ENCODE assay signal across 24 mouse cellular contexts in genomic region chr14:57791171-57791570, GRCm38 (mm10). TPM values are rescaled to one million over a fixed set of nuclear protein-coding genes. Genes with fewer than 3 reads are reported as not detected.
"Had no signal": no experiment of that assay in that cellular context is flagged by ENCODE, and none has a peak within 500 bp of the region (broad histone marks: within the 10 kb centered on the region; RNA-seq: fewer than 3 reads in every experiment).

No protein-coding gene starts in this region.

- H3K27ac ChIP-seq: kidney, embryonic 15.5 days; limb, embryonic 10.5 days; limb, embryonic 13.5 days; liver, embryonic 12.5 days; liver, embryonic 15.5 days; midbrain, embryonic 12.5 days had no signal

- H3K4me2 ChIP-seq: kidney, embryonic 15.5 days; limb, embryonic 13.5 days; liver, embryonic 12.5 days; liver, embryonic 15.5 days; midbrain, embryonic 12.5 days had no signal

- H3K9me3 ChIP-seq: kidney, embryonic 15.5 days; limb, embryonic 10.5 days; limb, embryonic 13.5 days; liver, embryonic 12.5 days; liver, embryonic 15.5 days; midbrain, embryonic 12.5 days had no signal

- H3K4me3 ChIP-seq: kidney, embryonic 15.5 days; limb, embryonic 10.5 days; limb, embryonic 13.5 days; liver, embryonic 12.5 days; liver, embryonic 15.5 days; midbrain, embryonic 12.5 days had no signal

- DNase-seq: kidney, adult 8-10 months; kidney, postnatal 10 days; kidney, postnatal 36 days; liver; lung, adult 2 months; lung, postnatal 14 days; lung, postnatal 4 days; thymus, adult 18-20 months; thymus, postnatal 25 days had no signal

- H3K36me3 ChIP-seq: kidney, embryonic 15.5 days; limb, embryonic 10.5 days; limb, embryonic 13.5 days; liver, embryonic 12.5 days; liver, embryonic 15.5 days; midbrain, embryonic 12.5 days had no signal

- H3K27me3 ChIP-seq: kidney, embryonic 15.5 days; limb, embryonic 13.5 days; liver, embryonic 12.5 days; liver, embryonic 15.5 days; midbrain, embryonic 12.5 days had no signal

- H3K4me1 ChIP-seq: kidney, embryonic 15.5 days; limb, embryonic 10.5 days; limb, embryonic 13.5 days; liver, embryonic 12.5 days; liver, embryonic 15.5 days; midbrain, embryonic 12.5 days had no signal

- ATAC-seq: liver, embryonic 12.5 days; midbrain, embryonic 16.5 days had no signal

- H3K9ac ChIP-seq: kidney, embryonic 15.5 days; limb, embryonic 13.5 days; liver, embryonic 12.5 days; liver, embryonic 15.5 days; midbrain, embryonic 12.5 days had no signal

RNA-seq across cellular contexts. Expression of gene Gm49361, which starts 45.3 kb away (rescaled TPM):
- total RNA-seq: layer of hippocampus, postnatal 14 days; megakaryocyte progenitor cell, adult 5-6 weeks; megakaryocyte-erythroid progenitor cell, adult 5-6 weeks had no signal
- polyA plus RNA-seq: kidney, embryonic 15.5 days; limb, embryonic 10.5 days; limb, embryonic 13.5 days; liver, embryonic 12.5 days; liver, embryonic 15.5 days; lung, embryonic 16.5 days; midbrain, embryonic 12.5 days; midbrain, embryonic 16.5 days; neural tube, embryonic 11.5 days; neural tube, embryonic 14.5 days; spleen, adult 2 months; stomach, embryonic 16.5 days had no signal
